Mouse (Mus musculus): ENCODE results near the gene Fpgt.

GRCm38 (mm10) chr3:155105957-155106356 lies 12.8 kb upstream of the Fpgt start:
- TF ChIP-seq POLR2A (IDR thresholded peaks at IDR 0.05; ENCODE audit: low read depth, low read length): no peak
- no peak for TF ChIP-seq CTCF (conservative IDR thresholded peaks at IDR 0.05; ENCODE audit: insufficient read depth, insufficient read length, low read depth, low read length)

Data from kidney, adult 2 months (tissue).